Mouse (Mus musculus): Measurements from ENCODE around the gene Trappc4. TPM values are rescaled to one million over a fixed set of nuclear protein-coding genes. Genes with fewer than 3 reads are reported as not detected.
"Not testable (repeated sequence)": the region's sequence is repeated elsewhere in the genome, so short reads cannot be mapped to it uniquely, and the experiment has no call there.

Gene Trappc4
- 10 to 100 TPM; 81.3 to 92.1 TPM for total RNA-seq (2021)
- polyA plus RNA-seq (2012; rRNA removed): 44.2 and 51.2 TPM in 2 replicates
- long read RNA-seq, transcript Trappc4-201 (5 exons, 1,220 nt): major isoform, 41 of 59 reads
- long read RNA-seq, transcript Trappc4-202 (4 exons, 935 nt): minor isoform, 16 of 59 reads
- long read RNA-seq, partial matches to known transcripts: 1 of 59 reads
- long read RNA-seq, other reads (novel, unspliced or antisense): 1 of 59 reads

- peak; percentile 94 for DNase-seq
Observed at GRCm38 (mm10) chr9:44406906-44407751, at the start of gene Trappc4, which contains the start of gene Rps25. TSS of gene Trappc4 (minus strand) at chr9:44407600. TSS of gene Rps25 (plus strand) at chr9:44407139.

- DNase-seq: no peak
Observed at GRCm38 (mm10) chr9:44454891-44455220, 47.5 kb upstream of the Trappc4 start, which contains the start of gene Upk2. TSS of gene Upk2 (minus strand) at chr9:44454976.

- DNase-seq: peak; percentile 79
Observed at GRCm38 (mm10) chr9:44454132-44454890, 46.9 kb upstream of the Trappc4 start.

- DNase-seq: no peak
Observed at GRCm38 (mm10) chr9:44450387-44450786, 43.0 kb upstream of the Trappc4 start.

GRCm38 (mm10) chr9:44444402-44445025 is 37.1 kb upstream of the Trappc4 start:
- not testable (repeated sequence) for DNase-seq

- DNase-seq: no peak
Observed at GRCm38 (mm10) chr9:44440961-44441360, 33.6 kb upstream of the Trappc4 start, which contains the start of gene Foxr1. TSS of gene Foxr1 (minus strand) at chr9:44441136.

GRCm38 (mm10) chr9:44435747-44436146 is 28.3 kb upstream of the Trappc4 start:
- DNase-seq: no peak

- no peak for DNase-seq
Observed at GRCm38 (mm10) chr9:44432577-44433185, 25.3 kb upstream of the Trappc4 start.

- DNase-seq: no peak
Observed at GRCm38 (mm10) chr9:44423576-44423975, 16.2 kb upstream of the Trappc4 start.

- DNase-seq: no peak
Observed at GRCm38 (mm10) chr9:44420280-44420898, 13.0 kb upstream of the Trappc4 start.

GRCm38 (mm10) chr9:44419730-44420129 is 12.3 kb upstream of the Trappc4 start:
- DNase-seq: not testable (repeated sequence)

- DNase-seq: no peak
Observed at GRCm38 (mm10) chr9:44418519-44419385, 11.4 kb upstream of the Trappc4 start, which contains the start of gene Ccdc84. TSS of gene Ccdc84 (minus strand) at chr9:44418569.

GRCm38 (mm10) chr9:44417892-44418363 is 10.5 kb upstream of the Trappc4 start:
- DNase-seq: peak; percentile 96

- no peak for DNase-seq
Observed at GRCm38 (mm10) chr9:44417156-44417891, 9.9 kb upstream of the Trappc4 start.

- DNase-seq: no peak
Observed at GRCm38 (mm10) chr9:44412781-44413180, 5.4 kb upstream of the Trappc4 start.

- no peak for DNase-seq
Observed at GRCm38 (mm10) chr9:44412306-44412705, 4.9 kb upstream of the Trappc4 start.

GRCm38 (mm10) chr9:44411601-44412130 is 4.3 kb upstream of the Trappc4 start:
- DNase-seq: no peak

GRCm38 (mm10) chr9:44410647-44411336 is 3.4 kb upstream of the Trappc4 start:
- DNase-seq: no peak
